Mouse (Mus musculus): ENCODE measurements around the gene Ap3d1. TPM values are rescaled to one million over a fixed set of nuclear protein-coding genes. Genes with fewer than 3 reads are reported as not detected.
A peak's percentile ranks its signal among the peaks of the same experiment; 100 is the strongest.

Ap3d1 gene
- total and polyA plus RNA-seq, 2 experiments from 2014 or later, result 99.7 to 201 TPM

DNA sequence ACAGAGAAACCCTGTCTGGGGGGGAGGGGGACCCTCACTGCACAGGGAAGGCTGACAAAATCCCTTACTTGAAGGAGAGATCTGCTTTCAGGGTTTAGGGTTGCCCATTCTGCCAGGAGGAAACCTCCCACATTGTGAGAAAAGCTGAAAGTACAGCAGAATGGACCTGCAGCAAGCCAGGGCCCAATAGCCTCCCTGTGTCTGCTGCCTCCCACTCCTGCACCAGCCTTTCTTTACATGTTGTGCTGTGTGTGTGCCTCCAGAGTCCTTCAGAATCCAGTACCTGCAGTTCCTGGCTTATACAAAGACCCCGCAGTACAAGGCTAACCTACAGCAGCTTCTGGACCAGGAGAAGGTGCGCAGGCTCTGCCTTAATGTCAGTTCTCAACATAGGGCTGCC lies 42.2 kb upstream of the Ap3d1 start:
- no peak overlapping the region for H3K4me3 ChIP-seq (ENCODE audit: low read length)
- no peak overlapping the region for H3K4me2 ChIP-seq (ENCODE audit: low read depth, low read length)
- 89% methylated on average over 2 of the region's 2 CpGs for WGBS

GRCm38 (mm10) chr10:80779565-80779964 lies 37.5 kb upstream of the Ap3d1 start:
- no peaks in the 10 kb centered on the region for H3K27me3 ChIP-seq (ENCODE audit: insufficient read depth, low read length)
- no peak overlapping the region for H3K4me2 ChIP-seq (ENCODE audit: low read depth, low read length)
- H3K9ac ChIP-seq (replicated peaks; ENCODE audit: low read length), result no peak overlapping the region
- ATAC-seq (no peak), DNase-seq (ENCODE audit: low spot score) (no peak)
- H3K36me3 ChIP-seq (ENCODE audit: insufficient read depth, low read length), result peaks cover 87% of the 10 kb centered on the region
- TF ChIP-seq CTCF (IDR thresholded peaks at IDR 0.05; ENCODE audit: low read depth), result no peak
- H3K27ac ChIP-seq, result no peak overlapping the region
- H3K9me3 ChIP-seq (ENCODE audit: low read length), result no peaks in the 10 kb centered on the region
- H3K4me1 ChIP-seq (ENCODE audit: insufficient read depth, low read length), result no peaks in the 10 kb centered on the region
- no peak overlapping the region for H3K4me3 ChIP-seq (ENCODE audit: low read length)

More for the DNA sequence above, 42.2 kb upstream of the Ap3d1 start:
- no peak overlapping the region for H3K27ac ChIP-seq
- peaks cover 96% of the 10 kb centered on the region for H3K36me3 ChIP-seq (ENCODE audit: insufficient read depth, low read length)
- no peak overlapping the region for H3K9ac ChIP-seq (replicated peaks; ENCODE audit: low read length)
- DNase-seq (ENCODE audit: low spot score) (no peak), ATAC-seq (no peak)
- H3K4me1 ChIP-seq (ENCODE audit: insufficient read depth, low read length), result no peaks in the 10 kb centered on the region
- no peaks in the 10 kb centered on the region for H3K27me3 ChIP-seq (ENCODE audit: insufficient read depth, low read length)
- H3K9me3 ChIP-seq (ENCODE audit: low read length), result no peaks in the 10 kb centered on the region
- TF ChIP-seq CTCF (IDR thresholded peaks at IDR 0.05; ENCODE audit: low read depth), result no peak

GRCm38 (mm10) chr10:80777123-80777522 lies 35.1 kb upstream of the Ap3d1 start:
- H3K4me3 ChIP-seq (ENCODE audit: low read length), result no peak overlapping the region
- DNase-seq (ENCODE audit: low spot score) (no peak), ATAC-seq (no peak)
- no peaks in the 10 kb centered on the region for H3K4me1 ChIP-seq (ENCODE audit: insufficient read depth, low read length)
- no peak overlapping the region for H3K27ac ChIP-seq
- no peaks in the 10 kb centered on the region for H3K27me3 ChIP-seq (ENCODE audit: insufficient read depth, low read length)
- H3K9ac ChIP-seq (replicated peaks; ENCODE audit: low read length), result no peak overlapping the region
- TF ChIP-seq CTCF (IDR thresholded peaks at IDR 0.05; ENCODE audit: low read depth), result no peak
- no peaks in the 10 kb centered on the region for H3K9me3 ChIP-seq (ENCODE audit: low read length)
- peaks cover 84% of the 10 kb centered on the region for H3K36me3 ChIP-seq (ENCODE audit: insufficient read depth, low read length)
- 89% methylated on average over 5 of the region's 5 CpGs for WGBS
- H3K4me2 ChIP-seq (ENCODE audit: low read depth, low read length), result no peak overlapping the region

GRCm38 (mm10) chr10:80776358-80776869 lies 34.4 kb upstream of the Ap3d1 start:
- no peak for DNase-seq (ENCODE audit: low spot score)
- H3K9ac ChIP-seq (replicated peaks; ENCODE audit: low read length), result no peak overlapping the region
- H3K27ac ChIP-seq, result no peak overlapping the region
- peaks cover 84% of the 10 kb centered on the region for H3K36me3 ChIP-seq (ENCODE audit: insufficient read depth, low read length)
- H3K4me2 ChIP-seq (ENCODE audit: low read depth, low read length), result no peak overlapping the region
- H3K4me3 ChIP-seq (ENCODE audit: low read length), result no peak overlapping the region
- no peaks in the 10 kb centered on the region for H3K4me1 ChIP-seq (ENCODE audit: insufficient read depth, low read length)
- no peak for TF ChIP-seq CTCF (IDR thresholded peaks at IDR 0.05; ENCODE audit: low read depth)
- H3K27me3 ChIP-seq (ENCODE audit: insufficient read depth, low read length), result no peaks in the 10 kb centered on the region
- WGBS, result 89% methylated on average over 6 of the region's 6 CpGs
- no peaks in the 10 kb centered on the region for H3K9me3 ChIP-seq (ENCODE audit: low read length)
- no peak for ATAC-seq

- Histone ChIP-seq H3K27me3 (ENCODE audit: insufficient read depth, low read length) (no peaks in the 10 kb centered on the region), H3K36me3 (ENCODE audit: insufficient read depth, low read length) (peaks cover 85% of the 10 kb centered on the region), H3K4me3 (ENCODE audit: low read length) (no peak overlapping the region), H3K9ac (replicated peaks; ENCODE audit: low read length) (peak overlapping the region; percentile 28; the same call in 1 of the 2 replicates), H3K4me2 (ENCODE audit: low read depth, low read length) (no peak overlapping the region), H3K9me3 (ENCODE audit: low read length) (no peaks in the 10 kb centered on the region), H3K4me1 (ENCODE audit: insufficient read depth, low read length) (no peaks in the 10 kb centered on the region), H3K27ac (peak overlapping the region; percentile 73; the same call in 1 of the 2 replicates)
- ATAC-seq (no peak), DNase-seq (ENCODE audit: low spot score) (no peak)
- TF ChIP-seq CTCF (IDR thresholded peaks at IDR 0.05; ENCODE audit: low read depth), result no peak
- 78% methylated on average over 4 of the region's 4 CpGs for whole genome bisulfite sequencing
These were observed 33.7 kb upstream of the Ap3d1 start for GRCm38 (mm10) chr10:80775731-80776130.

DNA sequence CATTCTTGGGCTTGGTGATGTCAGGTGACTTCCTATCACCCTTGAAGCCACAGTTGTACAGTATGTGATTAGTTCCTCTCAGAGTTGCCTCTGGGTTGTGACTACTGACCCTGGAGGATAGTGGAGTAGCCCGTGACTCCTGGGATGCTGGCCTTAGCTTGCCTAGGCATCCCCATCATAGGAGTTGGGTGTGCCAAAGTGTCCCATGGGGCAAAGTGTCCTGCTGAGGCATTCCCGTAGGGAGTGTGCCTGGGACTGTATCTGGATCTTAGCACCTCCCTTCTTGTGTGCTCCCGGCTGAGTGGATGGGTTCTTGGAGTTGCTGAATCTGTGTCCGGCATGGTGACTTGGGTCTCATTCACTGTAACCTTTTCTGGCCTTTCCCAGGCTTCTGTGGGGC lies 32.9 kb upstream of the Ap3d1 start:
- Histone ChIP-seq H3K9me3 (ENCODE audit: low read length) (no peaks in the 10 kb centered on the region), H3K4me3 (ENCODE audit: low read length) (no peak overlapping the region), H3K27me3 (ENCODE audit: insufficient read depth, low read length) (no peaks in the 10 kb centered on the region), H3K36me3 (ENCODE audit: insufficient read depth, low read length) (peaks cover 85% of the 10 kb centered on the region), H3K4me2 (ENCODE audit: low read depth, low read length) (no peak overlapping the region), H3K4me1 (ENCODE audit: insufficient read depth, low read length) (no peaks in the 10 kb centered on the region), H3K9ac (replicated peaks; ENCODE audit: low read length) (no peak overlapping the region), H3K27ac (peak overlapping the region; percentile 73)
- whole genome bisulfite sequencing, result 91% methylated on average over 4 of the region's 4 CpGs
- TF ChIP-seq CTCF (IDR thresholded peaks at IDR 0.05; ENCODE audit: low read depth), result no peak
- ATAC-seq, result peak; percentile 12; the same call in 1 of the 2 replicates
- DNase-seq (ENCODE audit: low spot score), result no peak

DNA sequence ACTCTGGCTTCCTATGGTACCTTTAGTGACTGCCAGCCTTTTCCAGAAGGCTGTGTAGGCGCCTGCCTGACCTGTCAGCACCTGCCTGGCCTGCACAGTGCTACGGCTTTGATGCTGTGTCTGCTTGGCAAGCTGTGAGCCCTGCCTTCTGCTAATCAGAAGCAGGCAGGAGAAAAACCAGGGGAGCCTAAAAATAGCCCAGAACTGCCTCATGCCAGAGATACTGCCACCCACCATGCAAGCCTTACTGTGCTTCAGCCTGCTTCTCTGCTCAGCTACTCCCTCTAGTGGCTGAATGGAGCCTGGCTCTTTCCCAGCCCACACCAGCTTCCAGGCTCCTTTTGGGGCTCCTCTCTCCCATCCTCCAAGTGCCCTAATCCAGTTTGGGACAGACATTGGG lies 32.5 kb upstream of the Ap3d1 start:
- WGBS, result 45% methylated on average over 2 of the region's 2 CpGs

More for the DNA sequence above, 32.5 kb upstream of the Ap3d1 start:
- ATAC-seq, result peak; percentile 90
- peak overlapping the region; percentile 73 for H3K27ac ChIP-seq
- no peaks in the 10 kb centered on the region for H3K4me1 ChIP-seq (ENCODE audit: insufficient read depth, low read length)
- DNase-seq (ENCODE audit: low spot score), result peak; percentile 87
- H3K9ac ChIP-seq (replicated peaks; ENCODE audit: low read length), result no peak overlapping the region
- H3K27me3 ChIP-seq (ENCODE audit: insufficient read depth, low read length), result no peaks in the 10 kb centered on the region
- peaks cover 84% of the 10 kb centered on the region for H3K36me3 ChIP-seq (ENCODE audit: insufficient read depth, low read length)
- H3K4me3 ChIP-seq (ENCODE audit: low read length), result no peak overlapping the region
- no peaks in the 10 kb centered on the region for H3K9me3 ChIP-seq (ENCODE audit: low read length)
- TF ChIP-seq CTCF (IDR thresholded peaks at IDR 0.05; ENCODE audit: low read depth), result peak; percentile 96
- no peak overlapping the region for H3K4me2 ChIP-seq (ENCODE audit: low read depth, low read length)

Data from hindbrain, postnatal 0 days (tissue).